Mouse (Mus musculus) mouse embryonic stem cell (cell line): Measurements from ENCODE around the gene Csnk2b.

ENCODE experiments used
- in situ Hi-C, 2 experiments: fragments of 300-500 bp; cut with MboI; formaldehyde crosslinking; loops; 1 replicate in 1 of 2; 3 replicates in 1 of 2; pipeline ENCODE4 v1.14.3; 2019 to 2020; ENCODE audit warnings: low sequenced_read_pairs in 2 of 2, low pct_unique_long_range_greater_than_20kb in 1 of 2, mixed read lengths in 1 of 2; ENCODE audit not compliant: unreplicated experiment in 1 of 2

Gene Csnk2b

GRCm38 (mm10) chr17:35121871-35122303 lies at the start of gene Csnk2b:
TSS of gene Csnk2b (minus strand) at chr17:35122053.
- in situ Hi-C loops = no loop called here

GRCm38 (mm10) chr17:35168541-35169207 lies 46.8 kb upstream of the Csnk2b start:
- in situ Hi-C loops = loop anchor here in 1 of 2 experiments (5.0 kb wide), 1 partner anchor 64 kb away; the partner anchor contains the start of gene Atp6v1g2

- in situ Hi-C loops = loop anchor here in 1 of 2 experiments (5.0 kb wide), 1 partner anchor 65 kb away; the partner anchor contains the start of gene Atp6v1g2
Observed at GRCm38 (mm10) chr17:35167794-35168193, 45.9 kb upstream of the Csnk2b start.

GRCm38 (mm10) chr17:35166352-35167035 lies 44.6 kb upstream of the Csnk2b start:
- in situ Hi-C loops = loop anchor here in 1 of 2 experiments (5.0 kb wide), 1 partner anchor 66 kb away; the partner anchor contains the start of gene Atp6v1g2

GRCm38 (mm10) chr17:35165451-35166155 lies 43.8 kb upstream of the Csnk2b start:
- in situ Hi-C loops = loop anchor here in 1 of 2 experiments (5.0 kb wide), 1 partner anchor 67 kb away; the partner anchor contains the start of gene Atp6v1g2

- in situ Hi-C loops = loop anchor here in 1 of 2 experiments (5.0 kb wide), 1 partner anchor 67 kb away; the partner anchor contains the start of gene Atp6v1g2
Observed at GRCm38 (mm10) chr17:35164568-35165450, 43.0 kb upstream of the Csnk2b start, which contains the start of gene Prrc2a. TSS of gene Prrc2a (minus strand) at chr17:35164897.

GRCm38 (mm10) chr17:35164218-35164567 lies 42.3 kb upstream of the Csnk2b start:
- in situ Hi-C loops = no loop called here

GRCm38 (mm10) chr17:35163326-35164081 lies 41.7 kb upstream of the Csnk2b start:
- in situ Hi-C loops = no loop called here

- in situ Hi-C loops = no loop called here
Observed at GRCm38 (mm10) chr17:35162730-35163129, 40.9 kb upstream of the Csnk2b start.

- in situ Hi-C loops = no loop called here
Observed at GRCm38 (mm10) chr17:35162121-35162520, 40.3 kb upstream of the Csnk2b start.

GRCm38 (mm10) chr17:35161421-35161820 lies 39.6 kb upstream of the Csnk2b start:
- in situ Hi-C loops = no loop called here

GRCm38 (mm10) chr17:35159638-35160037 lies 37.8 kb upstream of the Csnk2b start:
- in situ Hi-C loops = no loop called here

- in situ Hi-C loops = no loop called here
Observed at GRCm38 (mm10) chr17:35158850-35159593, 37.2 kb upstream of the Csnk2b start.

- in situ Hi-C loops = no loop called here
Observed at GRCm38 (mm10) chr17:35157661-35158175, 35.9 kb upstream of the Csnk2b start.

GRCm38 (mm10) chr17:35157254-35157653 lies 35.4 kb upstream of the Csnk2b start:
- in situ Hi-C loops = no loop called here

GRCm38 (mm10) chr17:35156461-35157200 lies 34.8 kb upstream of the Csnk2b start:
- in situ Hi-C loops = no loop called here
